Mouse (Mus musculus) hindbrain, embryonic 10.5 days (tissue): ENCODE data around the gene BC004004. TPM values are rescaled to one million over a fixed set of nuclear protein-coding genes. Genes with fewer than 3 reads are reported as not detected.
A peak's percentile ranks its signal among the peaks of the same experiment; 100 is the strongest.

Experiments used
- DNase-seq: peaks from one replicate; pipeline ENCODE4 v3.0.0-alpha.2; 2017; ENCODE audit warnings: low spot score
- H3K27ac ChIP-seq: fragments of 300-500 bp; sonication (generic); 2 replicates; pipeline ENCODE4 v1.5.1; 2016; ENCODE audit warnings: mild to moderate bottlenecking, moderate library complexity
- H3K27me3 ChIP-seq: fragments of 300-500 bp; sonication (generic); 2 replicates; pipeline ENCODE4 v1.6.1; 2016; ENCODE audit warnings: mild to moderate bottlenecking; ENCODE audit not compliant: poor library complexity, insufficient read depth, severe bottlenecking
- H3K36me3 ChIP-seq: fragments of 300-500 bp; sonication (generic); 2 replicates; pipeline ENCODE4 v1.6.1; 2016; ENCODE audit warnings: mild to moderate bottlenecking, moderate library complexity
- H3K4me1 ChIP-seq: fragments of 300-500 bp; sonication (generic); replicated peaks from 2 replicates; pipeline ENCODE4 v1.6.1; 2016; ENCODE audit warnings: mild to moderate bottlenecking
- H3K4me3 ChIP-seq: fragments of 300-500 bp; sonication (generic); 2 replicates; pipeline ENCODE4 v1.5.1; 2016; ENCODE audit warnings: mild to moderate bottlenecking, moderate library complexity
- H3K9me3 ChIP-seq: fragments of 300-500 bp; sonication (generic); 2 replicates; pipeline ENCODE4 v1.6.1; 2016; ENCODE audit warnings: mild to moderate bottlenecking, moderate library complexity
- WGBS: fragments of 180-500 bp; shearing (Covaris S2); methylation state at CpG from one replicate; pipeline ENCODE4 v1.1.7; 2016; 5-methylcytosine and 5-hydroxymethylcytosine counted together
- polyA plus RNA-seq: library from polyadenylated mRNA; unstranded; fragments of >200 nt; fragmentation: Nextera tagmentation; extraction: Ambion mirVana; gene quantifications from 2 replicates; pipeline ENCODE4 v1.2.1, GENCODE M21; 2016

Gene BC004004
- polyA plus RNA-seq, 1 experiment from 2014 or later = 68.6 TPM

- Histone ChIP-seq H3K9me3 (no peaks in the 10 kb centered on the region), H3K4me1 (peaks cover 39% of the 10 kb centered on the region), H3K4me3 (peak overlapping the region; percentile 53), H3K27ac (peak overlapping the region; percentile 95), H3K27me3 (no peaks in the 10 kb centered on the region), H3K36me3 (no peaks in the 10 kb centered on the region)
- peak; percentile 82 for DNase-seq
- WGBS = 32% methylated on average over 5 of the region's 5 CpGs
Measured at GRCm38 (mm10) chr17:29355461-29355840, 86.9 kb downstream of the BC004004 start.

- 21% methylated on average over 17 of the region's 17 CpGs for WGBS
- Histone ChIP-seq H3K36me3 (no peaks in the 10 kb centered on the region), H3K27ac (peak overlapping the region; percentile 95), H3K4me3 (peak overlapping the region; percentile 53), H3K4me1 (peaks cover 44% of the 10 kb centered on the region), H3K27me3 (no peaks in the 10 kb centered on the region), H3K9me3 (no peaks in the 10 kb centered on the region)
- DNase-seq = no peak
Measured at GRCm38 (mm10) chr17:29355841-29356478, 87.4 kb downstream of the BC004004 start.

DNA sequence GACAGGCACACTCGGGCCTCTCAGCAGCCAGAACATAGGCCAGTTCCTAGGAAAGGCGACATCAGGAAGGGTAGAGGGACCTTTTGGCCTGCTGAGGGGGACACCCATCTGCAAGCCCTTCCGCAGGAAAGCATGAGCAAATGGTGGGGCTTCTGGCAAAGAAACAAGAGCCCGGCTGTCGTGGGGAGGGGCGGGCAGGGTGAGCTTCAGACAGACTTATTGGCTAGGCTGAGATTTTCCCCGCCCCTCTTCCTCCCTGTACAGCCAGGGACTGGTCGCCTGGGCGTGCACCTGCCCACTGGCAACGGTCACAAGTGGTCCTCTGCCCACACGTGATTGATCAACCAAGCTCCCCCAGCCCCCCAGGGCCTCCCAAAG lies 87.9 kb downstream of the BC004004 start:
- Histone ChIP-seq H3K4me1 (peaks cover 49% of the 10 kb centered on the region), H3K9me3 (no peaks in the 10 kb centered on the region), H3K27me3 (no peaks in the 10 kb centered on the region), H3K27ac (peak overlapping the region; percentile 95), H3K4me3 (peak overlapping the region; percentile 53), H3K36me3 (no peaks in the 10 kb centered on the region)
- peak; percentile 89 for DNase-seq
- 1% methylated on average over 11 of the region's 11 CpGs for WGBS

- Histone ChIP-seq H3K27ac (peak overlapping the region; percentile 95), H3K4me1 (peaks cover 51% of the 10 kb centered on the region), H3K27me3 (no peaks in the 10 kb centered on the region), H3K9me3 (no peaks in the 10 kb centered on the region), H3K4me3 (peak overlapping the region; percentile 53), H3K36me3 (no peaks in the 10 kb centered on the region)
- no peak for DNase-seq
- WGBS = 7% methylated on average over 9 of the region's 9 CpGs
Measured at GRCm38 (mm10) chr17:29356882-29357281, 88.3 kb downstream of the BC004004 start.

DNA sequence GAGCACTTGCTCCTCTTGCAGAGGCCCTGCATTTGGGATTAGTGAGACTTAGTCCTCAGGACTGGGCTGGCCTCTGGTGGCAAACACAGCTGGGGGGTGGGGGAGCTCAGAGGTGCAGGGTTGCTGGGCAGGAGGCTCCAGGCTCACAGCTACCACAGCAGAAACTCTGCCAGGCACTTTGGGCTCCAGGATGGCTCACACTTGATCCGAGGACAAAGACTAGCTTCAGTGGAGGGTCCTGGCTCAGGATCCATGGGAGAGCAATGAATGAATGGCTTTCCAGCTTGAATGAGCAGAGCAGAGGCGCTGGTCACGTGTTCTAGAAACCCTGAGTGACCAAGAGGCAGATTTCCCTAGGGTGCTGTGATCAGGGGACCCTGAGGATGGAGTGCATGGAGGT lies 90.3 kb downstream of the BC004004 start:
- Histone ChIP-seq H3K27me3 (no peaks in the 10 kb centered on the region), H3K27ac (peak overlapping the region; percentile 47), H3K4me3 (no peak overlapping the region), H3K9me3 (no peaks in the 10 kb centered on the region), H3K36me3 (no peaks in the 10 kb centered on the region), H3K4me1 (peaks cover 55% of the 10 kb centered on the region)
- DNase-seq = no peak
- 67% methylated on average over 3 of the region's 3 CpGs for WGBS

DNA sequence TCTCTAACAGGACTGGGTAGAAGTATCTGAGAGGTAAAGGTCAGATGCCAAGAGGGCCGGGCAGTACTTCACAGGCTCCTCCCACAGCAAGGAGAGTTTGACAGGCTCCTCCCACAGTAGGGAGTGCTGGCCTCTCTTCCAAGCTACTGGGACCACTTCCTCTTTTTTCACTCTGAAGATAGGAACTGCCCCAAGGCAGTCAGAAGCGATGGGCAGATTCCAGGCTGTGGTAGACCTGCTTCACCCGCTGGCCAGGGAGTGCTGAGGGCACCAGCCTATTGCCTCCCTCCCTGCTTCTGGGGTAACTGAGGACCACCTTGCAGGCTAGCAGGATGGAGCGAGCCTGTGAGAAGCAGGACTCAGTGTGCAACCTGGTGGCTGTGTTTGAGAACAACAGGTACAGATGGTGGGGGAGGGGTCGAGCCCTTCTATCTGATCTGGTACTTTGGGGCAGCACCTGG lies 92.2 kb downstream of the BC004004 start, which contains the start of gene Fgd2:
TSS of gene Fgd2 (plus strand) at position 154 of the 461 bp plus-strand sequence.
- H3K4me3 ChIP-seq = no peak within 1 kb of the TSS
- no peak for DNase-seq
- H3K27ac ChIP-seq = peak within 1 kb of the TSS; percentile 37
- H3K9me3 ChIP-seq = no peaks in the 10 kb centered on the region
- no peaks in the 10 kb centered on the region for H3K27me3 ChIP-seq
- H3K4me1 ChIP-seq = peaks cover 42% of the 10 kb centered on the region
- H3K36me3 ChIP-seq = no peaks in the 10 kb centered on the region
- WGBS = 17% methylated on average over 5 of the region's 5 CpGs

- DNase-seq = no peak
- Histone ChIP-seq H3K9me3 (no peaks in the 10 kb centered on the region), H3K4me1 (peaks cover 28% of the 10 kb centered on the region), H3K4me3 (no peak overlapping the region), H3K36me3 (no peaks in the 10 kb centered on the region), H3K27ac (peak overlapping the region; percentile 1; the same call in 1 of the 2 replicates), H3K27me3 (no peaks in the 10 kb centered on the region)
- WGBS = 54% methylated on average over 8 of the region's 8 CpGs
Measured at GRCm38 (mm10) chr17:29361982-29362691, 93.5 kb downstream of the BC004004 start.

DNA sequence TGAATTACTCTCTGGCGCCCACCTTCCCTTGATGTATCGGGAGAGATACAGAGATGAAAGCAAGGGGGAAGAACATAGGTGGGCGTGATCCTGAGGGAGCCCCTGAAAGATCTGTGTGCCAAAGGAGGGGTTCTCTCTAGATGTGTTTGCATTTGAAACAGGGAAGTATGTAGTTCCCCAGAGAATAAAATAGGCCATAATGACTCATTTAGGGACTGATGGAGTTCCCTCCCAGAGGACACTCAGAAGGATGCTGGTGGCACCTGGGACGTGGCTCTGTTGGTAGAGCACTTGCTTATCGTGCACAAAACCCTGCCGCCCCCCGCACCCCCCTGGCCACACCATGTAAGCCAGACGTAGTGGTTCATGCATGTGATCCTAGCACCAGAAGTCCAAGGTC lies 94.5 kb downstream of the BC004004 start:
- Histone ChIP-seq H3K9me3 (no peaks in the 10 kb centered on the region), H3K4me3 (no peak overlapping the region), H3K36me3 (no peaks in the 10 kb centered on the region), H3K27me3 (peaks cover 6% of the 10 kb centered on the region), H3K4me1 (peaks cover 27% of the 10 kb centered on the region), H3K27ac (no peak overlapping the region)
- no peak for DNase-seq
- WGBS = 87% methylated on average over 8 of the region's 8 CpGs

Other genes with a start within 250 kb of the BC004004 start
- gene Srsf3, start 236.2 kb upstream of the BC004004 start, polyA plus RNA-seq = 723 and 795 TPM in 2 replicates
- gene Cdkn1a, start 177.8 kb upstream of the BC004004 start, polyA plus RNA-seq = 29.9 and 36.0 TPM in 2 replicates
- 0.04 TPM in 1 of 2 replicates, not detected in the other for gene Rab44, start 154.6 kb upstream of the BC004004 start, polyA plus RNA-seq
- 3.0 and 5.6 TPM in 2 replicates for gene Cpne5, start 30.6 kb upstream of the BC004004 start, polyA plus RNA-seq
- gene Ppil1, start 4.6 kb upstream of the BC004004 start, polyA plus RNA-seq = 173 and 211 TPM in 2 replicates
- 0.71 and 1.1 TPM in 2 replicates for gene Pi16, start 48.9 kb downstream of the BC004004 start, polyA plus RNA-seq
- gene Mtch1, start 79.1 kb downstream of the BC004004 start, polyA plus RNA-seq = 338 and 391 TPM in 2 replicates
- gene Fgd2, start 92.1 kb downstream of the BC004004 start, polyA plus RNA-seq = 5.9 and 7.5 TPM in 2 replicates
- gene Pim1, start 222.0 kb downstream of the BC004004 start, polyA plus RNA-seq = 25.0 and 30.5 TPM in 2 replicates